Mouse (Mus musculus) hindbrain, embryonic 15.5 days (tissue): ENCODE data around the gene Zfp74. TPM values are rescaled to one million over a fixed set of nuclear protein-coding genes. Genes with fewer than 3 reads are reported as not detected.

Experiments
- ATAC-seq: fragments of 200-750 bp; cut with Nextera tagmentation; 2 replicates; pipeline ENCODE4 v1.8.0; 2017; ENCODE audit warnings: low read depth, moderate number of reproducible peaks, moderate TSS enrichment; ENCODE audit not compliant: low FRiP score
- H3K27ac ChIP-seq: fragments of 300-500 bp; sonication (generic); replicated peaks from 2 replicates; pipeline ENCODE4 v1.5.1; 2015; ENCODE audit warnings: mild to moderate bottlenecking, inconsistent platforms
- H3K27me3 ChIP-seq: fragments of 300-500 bp; sonication (generic); 2 replicates; pipeline ENCODE4 v1.6.1; 2015; ENCODE audit warnings: control low read depth, inconsistent platforms
- H3K36me3 ChIP-seq: fragments of 300-500 bp; sonication (generic); 2 replicates; pipeline ENCODE4 v1.6.1; 2015; ENCODE audit warnings: control low read depth, inconsistent platforms
- H3K4me1 ChIP-seq: fragments of 300-500 bp; sonication (generic); replicated peaks from 2 replicates; pipeline ENCODE4 v1.6.1; 2015; ENCODE audit warnings: control low read depth, inconsistent platforms
- H3K4me2 ChIP-seq: fragments of 300-500 bp; sonication (generic); 2 replicates; pipeline ENCODE4 v1.6.1; 2015; ENCODE audit warnings: moderate library complexity, mild to moderate bottlenecking, inconsistent platforms
- H3K4me3 ChIP-seq: fragments of 300-500 bp; sonication (generic); 2 replicates; pipeline ENCODE4 v1.5.1; 2015; ENCODE audit warnings: mild to moderate bottlenecking, inconsistent platforms
- H3K9ac ChIP-seq: fragments of 300-500 bp; sonication (generic); 2 replicates; pipeline ENCODE4 v1.6.1; 2015; ENCODE audit warnings: inconsistent platforms
- H3K9me3 ChIP-seq: fragments of 300-500 bp; sonication (generic); 2 replicates; pipeline ENCODE4 v1.6.1; 2016; ENCODE audit warnings: control low read depth, inconsistent platforms
- WGBS: fragments of 180-500 bp; shearing (Covaris S2); methylation state at CpG from one replicate; pipeline ENCODE4 v1.1.7; 2015; 5-methylcytosine and 5-hydroxymethylcytosine counted together
- polyA plus RNA-seq: library from polyadenylated mRNA; unstranded; fragments of >200 nt; fragmentation: Nextera tagmentation; extraction: Ambion mirVana; gene quantifications from 2 replicates; pipeline ENCODE4 v1.2.1, GENCODE M21; 2015

The Zfp74 gene
- polyA plus RNA-seq, 1 experiment from 2014 or later, result 21.0 TPM

DNA sequence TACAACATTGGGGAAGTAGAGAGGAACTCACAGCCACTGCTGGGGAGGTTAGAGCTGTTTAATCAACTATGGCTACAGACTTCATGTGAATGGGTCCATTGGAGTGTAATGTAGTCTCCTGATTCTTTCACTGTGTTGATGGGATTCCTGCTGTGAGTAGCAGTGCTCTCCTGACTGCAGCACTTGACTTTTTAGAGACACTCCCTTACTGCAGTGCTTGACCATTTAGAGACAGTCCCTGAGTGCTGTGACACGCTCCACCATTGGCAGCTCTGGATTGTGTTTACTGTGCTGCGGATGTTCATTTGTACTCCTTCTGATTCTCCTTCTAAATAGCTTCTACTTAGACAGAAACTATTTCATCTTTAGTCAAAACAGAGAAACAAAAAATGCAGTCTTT is 11.1 kb downstream of the Zfp74 start:
- Histone ChIP-seq H3K4me1 (no peaks in the 10 kb centered on the region), H3K27me3 (no peaks in the 10 kb centered on the region), H3K36me3 (peaks cover 28% of the 10 kb centered on the region), H3K4me2 (no peak overlapping the region), H3K9ac (no peak overlapping the region), H3K27ac (no peak overlapping the region), H3K9me3 (no peaks in the 10 kb centered on the region), H3K4me3 (no peak overlapping the region)
- 54% methylated on average over 2 of the region's 2 CpGs for WGBS
- ATAC-seq, result no peak

DNA sequence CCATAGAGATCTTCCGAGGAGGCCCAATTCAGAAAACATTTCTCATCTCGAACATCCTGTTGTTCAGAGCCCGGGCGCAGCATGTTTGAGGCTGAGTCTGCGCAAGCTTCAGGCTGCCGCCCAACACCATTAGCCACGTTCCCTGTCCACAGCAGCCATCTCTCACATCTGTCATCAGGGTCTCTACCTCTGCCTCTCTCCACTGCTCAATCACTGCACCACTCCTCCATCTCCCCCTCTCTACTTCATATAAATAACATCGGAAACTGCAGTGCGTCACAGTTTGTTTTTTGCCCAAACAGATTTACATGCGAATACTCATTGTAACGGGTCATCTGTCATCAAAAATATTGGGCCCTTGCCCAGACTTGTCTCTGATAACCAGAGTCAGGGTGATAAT is 12.9 kb downstream of the Zfp74 start:
- WGBS, result 78% methylated on average over 11 of the region's 11 CpGs
- ATAC-seq, result no peak
- Histone ChIP-seq H3K27ac (no peak overlapping the region), H3K4me2 (no peak overlapping the region), H3K36me3 (peaks cover 34% of the 10 kb centered on the region), H3K9ac (no peak overlapping the region), H3K9me3 (no peaks in the 10 kb centered on the region), H3K4me3 (no peak overlapping the region), H3K27me3 (no peaks in the 10 kb centered on the region), H3K4me1 (no peaks in the 10 kb centered on the region)

DNA sequence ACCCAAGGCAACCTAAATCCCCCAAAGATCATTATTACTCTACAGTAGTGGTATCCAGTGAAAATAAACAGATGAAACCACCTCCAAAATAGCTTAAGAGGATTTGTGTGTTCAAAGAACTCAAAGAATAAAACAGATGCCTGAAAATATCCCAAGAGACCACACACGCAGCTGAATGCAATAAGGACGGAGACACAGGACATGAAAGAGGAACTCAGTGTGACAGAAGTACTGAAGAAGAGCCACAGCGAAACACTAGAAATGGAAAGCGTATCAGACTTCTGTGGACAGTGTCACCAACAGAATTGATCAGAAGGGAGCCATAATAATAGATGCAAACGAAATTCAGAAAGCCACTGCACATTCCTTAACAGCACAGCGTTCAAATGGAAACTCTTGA is 15.0 kb downstream of the Zfp74 start:
- H3K4me3 ChIP-seq, result no peak overlapping the region
- peaks cover 50% of the 10 kb centered on the region for H3K36me3 ChIP-seq
- no peaks in the 10 kb centered on the region for H3K4me1 ChIP-seq
- no peak overlapping the region for H3K9ac ChIP-seq
- no peaks in the 10 kb centered on the region for H3K9me3 ChIP-seq
- H3K4me2 ChIP-seq, result no peak overlapping the region
- ATAC-seq, result no peak
- no peak overlapping the region for H3K27ac ChIP-seq
- H3K27me3 ChIP-seq, result no peaks in the 10 kb centered on the region
- 84% methylated on average over 6 of the region's 6 CpGs for WGBS

DNA sequence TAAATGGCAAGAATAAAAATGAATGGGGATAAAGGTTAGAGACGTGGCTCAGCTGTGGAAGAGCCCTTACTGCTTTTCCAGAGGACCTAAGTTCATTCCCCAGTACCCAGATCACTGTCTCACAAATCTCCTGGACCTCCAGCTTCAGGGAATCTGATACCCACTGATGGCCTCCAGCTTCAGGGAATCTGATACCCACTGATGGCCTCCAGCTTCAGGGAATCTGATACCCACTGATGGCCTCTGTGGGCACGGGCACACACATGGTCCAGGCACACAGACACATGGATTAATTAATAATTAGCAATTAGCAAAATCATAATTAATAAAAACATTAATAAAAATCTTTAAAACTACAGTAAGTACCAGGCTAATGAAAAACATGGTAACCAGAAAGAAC is 31.1 kb downstream of the Zfp74 start:
- no peaks in the 10 kb centered on the region for H3K9me3 ChIP-seq
- ATAC-seq, result no peak
- 74% methylated on average over 2 of the region's 2 CpGs for WGBS

DNA sequence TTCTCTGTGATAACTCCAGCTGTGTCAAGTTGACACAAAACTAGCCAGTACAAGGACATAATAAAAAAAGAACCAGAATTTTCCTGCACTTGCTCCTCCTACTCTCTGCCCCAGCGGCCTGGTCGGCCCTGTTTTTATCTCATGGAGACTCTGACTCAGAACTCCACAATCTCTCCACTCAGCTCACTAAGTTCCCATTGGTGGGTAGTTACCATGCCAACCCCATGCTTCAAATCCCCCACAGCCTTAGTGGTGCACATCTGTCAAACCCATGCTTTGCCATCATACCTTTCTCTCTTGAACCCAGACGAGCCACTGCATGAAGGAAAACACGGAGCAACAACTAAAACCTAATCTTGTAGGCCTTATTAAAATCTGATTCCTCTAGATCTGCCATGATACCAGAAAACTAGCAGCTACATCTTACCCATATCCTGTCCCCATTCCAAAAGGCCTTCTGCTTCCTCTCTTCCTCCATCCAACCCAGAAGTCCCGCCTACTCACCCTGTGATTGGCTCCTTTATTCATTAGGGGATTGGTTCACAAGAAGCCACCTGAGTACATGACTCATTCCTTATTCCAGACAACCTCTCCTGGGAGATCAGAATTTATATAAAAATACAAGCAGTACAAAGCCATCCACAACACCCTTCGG is 32.3 kb downstream of the Zfp74 start:
- no peak for ATAC-seq

More for the DNA sequence above, 31.1 kb downstream of the Zfp74 start:
- no peaks in the 10 kb centered on the region for H3K27me3 ChIP-seq
- H3K4me2 ChIP-seq, result no peak overlapping the region
- H3K27ac ChIP-seq, result no peak overlapping the region
- no peak overlapping the region for H3K4me3 ChIP-seq
- no peak overlapping the region for H3K9ac ChIP-seq
- H3K36me3 ChIP-seq, result no peaks in the 10 kb centered on the region
- no peaks in the 10 kb centered on the region for H3K4me1 ChIP-seq

DNA sequence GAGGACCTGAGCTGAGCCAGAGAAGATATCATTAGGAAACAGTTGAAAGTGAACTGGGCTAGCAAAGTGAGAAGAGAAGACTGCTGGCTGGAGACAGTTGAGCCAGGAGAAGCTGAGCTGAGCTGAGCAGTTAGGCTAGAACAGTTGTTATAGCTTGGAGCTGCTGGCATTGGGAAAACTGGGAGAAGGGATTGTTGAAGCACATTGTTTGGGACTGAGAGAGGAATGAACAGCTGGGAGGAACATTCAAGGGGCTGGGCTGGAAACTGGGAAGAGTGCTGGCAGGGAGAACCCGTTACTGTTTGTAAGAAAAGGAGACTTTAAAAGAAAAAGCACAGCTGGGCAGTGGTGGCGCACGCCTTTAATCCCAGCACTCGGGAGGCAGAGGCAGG is 35.8 kb downstream of the Zfp74 start:
- Histone ChIP-seq H3K4me3 (no peak overlapping the region), H3K36me3 (peaks cover 38% of the 10 kb centered on the region), H3K27me3 (no peaks in the 10 kb centered on the region), H3K9ac (no peak overlapping the region), H3K4me2 (no peak overlapping the region), H3K9me3 (no peaks in the 10 kb centered on the region), H3K4me1 (no peaks in the 10 kb centered on the region), H3K27ac (no peak overlapping the region)
- WGBS, result 82% methylated on average over 4 of the region's 4 CpGs
- no peak for ATAC-seq

More for the DNA sequence above, 32.3 kb downstream of the Zfp74 start:
- Histone ChIP-seq H3K9ac (no peak overlapping the region), H3K36me3 (peaks cover 9% of the 10 kb centered on the region), H3K27me3 (no peaks in the 10 kb centered on the region), H3K4me1 (no peaks in the 10 kb centered on the region), H3K9me3 (no peaks in the 10 kb centered on the region), H3K27ac (no peak overlapping the region), H3K4me2 (no peak overlapping the region), H3K4me3 (no peak overlapping the region)
- WGBS, result 88% methylated on average over 6 of the region's 6 CpGs

DNA sequence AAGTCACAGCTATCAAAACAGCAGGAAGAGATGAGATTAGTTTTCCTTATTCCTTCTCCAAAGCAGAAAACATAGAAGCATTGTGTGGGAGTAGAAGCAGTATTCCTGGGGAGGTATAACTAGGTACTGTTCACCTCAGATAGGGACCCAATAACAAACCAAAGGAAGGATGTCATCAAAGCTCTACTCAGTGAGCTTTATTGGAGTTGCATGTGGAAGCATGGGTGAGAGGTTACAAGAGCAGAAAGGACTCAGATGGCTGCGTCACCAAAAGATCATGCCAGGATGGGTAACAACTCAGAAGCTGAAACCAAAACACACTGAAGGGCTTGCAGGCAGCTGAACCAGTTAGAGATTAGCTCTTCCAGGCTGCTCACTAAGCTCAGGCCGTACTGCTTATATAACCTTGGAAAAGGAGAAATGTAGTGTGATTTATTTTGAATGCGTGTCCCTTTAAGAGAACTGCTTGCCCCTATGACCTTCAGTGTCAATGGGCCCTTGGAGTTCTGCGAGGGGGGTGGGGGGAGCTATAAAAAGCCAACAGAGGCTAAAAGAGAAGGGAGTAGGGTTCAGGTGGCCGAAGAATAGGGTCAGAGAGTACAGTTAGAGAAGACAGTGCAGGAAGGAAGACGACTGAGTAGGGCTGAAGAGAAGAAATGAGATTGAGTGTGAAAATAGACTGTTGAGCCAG is 36.4 kb downstream of the Zfp74 start:
- 51% methylated on average over 6 of the region's 6 CpGs for WGBS
- H3K9me3 ChIP-seq, result no peaks in the 10 kb centered on the region
- no peak overlapping the region for H3K4me2 ChIP-seq
- ATAC-seq, result no peak
- H3K4me1 ChIP-seq, result no peaks in the 10 kb centered on the region
- H3K4me3 ChIP-seq, result no peak overlapping the region
- peaks cover 41% of the 10 kb centered on the region for H3K36me3 ChIP-seq
- H3K27ac ChIP-seq, result no peak overlapping the region
- no peak overlapping the region for H3K9ac ChIP-seq
- no peaks in the 10 kb centered on the region for H3K27me3 ChIP-seq

DNA sequence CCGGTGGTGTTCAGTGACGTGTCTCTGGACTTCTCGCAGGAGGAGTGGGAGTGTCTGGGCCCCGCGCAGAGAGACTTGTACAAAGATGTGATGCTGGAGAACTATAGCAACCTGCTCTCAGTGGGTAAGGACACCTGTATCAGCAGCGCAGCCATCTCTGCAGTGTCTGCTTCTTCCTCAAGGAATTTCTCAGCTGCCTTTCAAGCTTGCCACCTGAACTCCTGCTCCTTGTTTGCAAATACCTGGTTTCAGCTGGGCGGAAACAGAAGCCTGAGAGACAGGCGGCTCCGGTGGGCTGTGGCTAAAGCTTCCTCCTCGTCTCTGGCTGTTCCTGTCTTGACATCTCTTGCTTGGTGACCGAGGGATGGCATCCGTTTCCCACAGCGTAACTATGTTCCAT is 41.7 kb downstream of the Zfp74 start:
- Histone ChIP-seq H3K4me3 (no peak overlapping the region), H3K4me1 (peaks cover 17% of the 10 kb centered on the region), H3K9me3 (no peaks in the 10 kb centered on the region), H3K4me2 (no peak overlapping the region), H3K9ac (no peak overlapping the region), H3K27me3 (no peaks in the 10 kb centered on the region), H3K27ac (no peak overlapping the region), H3K36me3 (peaks cover 47% of the 10 kb centered on the region)
- no peak for ATAC-seq
- WGBS, result 93% methylated on average over 13 of the region's 13 CpGs

DNA sequence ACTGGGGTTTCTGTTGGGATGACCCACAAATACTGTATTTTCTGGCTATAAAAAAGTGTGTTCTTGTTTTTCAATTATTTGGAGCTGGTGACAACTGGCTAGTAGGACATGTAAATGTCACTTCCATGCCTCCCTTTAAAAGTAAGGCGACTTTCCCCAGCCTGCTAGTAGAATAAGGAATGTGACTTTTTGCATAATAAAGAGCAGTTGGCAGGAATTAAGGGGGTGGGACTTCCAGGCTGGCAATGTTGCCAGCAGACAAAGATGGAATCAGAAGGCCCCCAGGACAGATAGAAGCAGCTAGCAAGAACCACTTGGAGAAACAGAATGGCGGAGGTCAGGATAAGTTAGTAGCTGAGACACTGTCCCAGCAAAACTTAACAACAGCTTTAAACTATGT is 43.6 kb downstream of the Zfp74 start:
- H3K4me3 ChIP-seq, result no peak overlapping the region
- H3K4me1 ChIP-seq, result peaks cover 25% of the 10 kb centered on the region
- peak overlapping the region; percentile 57 for H3K4me2 ChIP-seq
- H3K9me3 ChIP-seq, result no peaks in the 10 kb centered on the region
- H3K27ac ChIP-seq, result no peak overlapping the region; the same call in 1 of the 2 replicates
- ATAC-seq, result no peak
- 56% methylated on average over 2 of the region's 2 CpGs for WGBS
- H3K36me3 ChIP-seq, result peaks cover 35% of the 10 kb centered on the region
- no peak overlapping the region for H3K9ac ChIP-seq
- no peaks in the 10 kb centered on the region for H3K27me3 ChIP-seq

DNA sequence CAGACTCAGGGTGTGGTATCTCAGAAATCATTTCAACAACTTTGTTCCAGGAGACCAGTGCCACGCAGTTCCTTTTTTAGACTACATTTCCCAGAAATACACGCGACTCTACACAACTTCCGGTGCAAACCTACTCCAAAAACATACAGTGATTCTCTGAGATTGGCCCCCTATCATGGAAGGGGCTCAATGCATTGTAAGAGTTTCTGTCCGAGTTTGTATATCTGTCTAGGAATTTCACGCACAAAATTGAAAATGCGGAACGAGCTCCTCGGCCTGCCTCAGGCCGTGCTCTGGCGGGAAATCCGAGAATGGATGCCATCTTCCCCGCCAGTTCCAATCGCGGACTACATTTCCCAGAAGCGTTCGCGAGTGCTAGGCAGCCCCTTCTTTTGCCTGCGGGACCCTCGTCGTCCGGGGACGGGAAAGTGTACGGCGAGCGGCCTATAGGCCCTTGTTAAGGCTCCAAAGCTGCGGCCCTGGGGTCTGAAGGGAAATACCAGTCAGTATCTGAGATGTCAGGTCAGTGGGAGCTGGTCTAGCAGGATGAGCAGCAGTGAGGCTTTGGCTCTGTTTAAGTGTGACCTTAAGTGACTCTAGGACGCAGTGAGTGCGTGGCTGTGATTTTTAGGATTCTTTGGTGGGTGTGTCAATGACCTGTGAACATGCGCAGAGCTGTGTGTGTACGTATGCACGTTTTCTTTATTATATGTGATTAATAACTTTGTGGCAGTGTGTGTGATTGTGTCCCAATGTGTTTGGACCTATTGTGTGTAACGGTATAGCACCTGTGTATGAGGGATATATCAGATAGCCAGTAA is 45.5 kb downstream of the Zfp74 start, which contains the start of gene Zfp383:
Zfp383 (plus strand) TSS at position 94 of the 821 bp plus-strand sequence.
- peak within 1 kb of the TSS; percentile 79 for H3K9ac ChIP-seq
- H3K36me3 ChIP-seq, result peaks cover 20% of the 10 kb centered on the region
- peak within 1 kb of the TSS; percentile 69 for H3K4me3 ChIP-seq
- peaks cover 28% of the 10 kb centered on the region for H3K4me1 ChIP-seq
- no peaks in the 10 kb centered on the region for H3K27me3 ChIP-seq
- ATAC-seq, result peak; percentile 84
- H3K9me3 ChIP-seq, result no peaks in the 10 kb centered on the region
- H3K27ac ChIP-seq, result peak within 1 kb of the TSS; percentile 99
- peak within 1 kb of the TSS; percentile 68 for H3K4me2 ChIP-seq
- under 1% methylated on average over 33 of the region's 33 CpGs for WGBS

DNA sequence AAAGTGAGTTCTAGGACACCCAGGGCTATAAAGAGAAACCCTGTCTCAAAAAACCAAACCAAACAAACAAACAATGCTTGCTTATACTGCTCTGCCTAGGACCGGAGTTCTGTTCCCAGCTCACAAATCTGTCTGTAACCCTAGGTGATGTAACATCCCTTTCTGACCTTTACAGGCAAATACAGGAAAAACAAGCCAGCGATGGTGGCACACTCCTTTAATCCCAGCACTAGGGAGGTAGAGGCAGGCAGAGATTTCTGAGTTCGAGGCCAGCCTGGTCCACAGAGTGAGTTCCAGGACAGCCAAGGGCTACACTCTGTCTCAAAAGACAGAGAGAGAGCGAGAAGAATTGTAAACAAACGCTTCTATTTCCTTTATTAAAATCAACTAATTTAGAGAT is 46.7 kb downstream of the Zfp74 start:
- Histone ChIP-seq H3K36me3 (peaks cover 16% of the 10 kb centered on the region), H3K4me3 (peak overlapping the region; percentile 64), H3K9ac (no peak overlapping the region), H3K4me2 (peak overlapping the region; percentile 68), H3K27ac (peak overlapping the region; percentile 99), H3K4me1 (peaks cover 28% of the 10 kb centered on the region), H3K27me3 (no peaks in the 10 kb centered on the region), H3K9me3 (no peaks in the 10 kb centered on the region)
- no peak for ATAC-seq
- 92% methylated on average over 5 of the region's 5 CpGs for WGBS

DNA sequence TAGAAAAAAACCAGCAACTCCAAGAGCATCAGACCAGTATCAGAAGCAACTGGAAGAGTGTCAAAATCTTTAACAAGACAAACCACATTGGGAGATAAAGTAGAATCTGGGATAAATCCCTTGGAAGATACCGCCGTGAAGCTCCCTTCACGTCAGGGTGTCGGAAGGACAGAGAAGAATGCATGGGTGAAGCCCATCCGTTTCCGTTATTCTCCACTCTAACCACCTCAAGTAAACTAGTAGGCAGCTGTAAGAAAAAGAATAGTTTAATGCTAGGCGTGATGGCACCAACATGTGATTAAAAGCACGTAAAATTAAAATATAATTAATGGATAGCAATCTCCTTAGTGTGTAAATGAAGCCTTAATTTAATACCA is 47.2 kb downstream of the Zfp74 start:
- Histone ChIP-seq H3K4me1 (peaks cover 28% of the 10 kb centered on the region), H3K27me3 (no peaks in the 10 kb centered on the region), H3K4me3 (peak overlapping the region; percentile 64), H3K9me3 (no peaks in the 10 kb centered on the region), H3K27ac (peak overlapping the region; percentile 99), H3K4me2 (peak overlapping the region; percentile 68), H3K9ac (peak overlapping the region; percentile 49), H3K36me3 (peaks cover 13% of the 10 kb centered on the region)
- ATAC-seq, result no peak
- WGBS, result 12% methylated on average over 8 of the region's 8 CpGs
